Mouse (Mus musculus) effector memory CD4-positive, alpha-beta T cell, adult 5 months (primary cell): ENCODE data around the gene Slain2. TPM values are rescaled to one million over a fixed set of nuclear protein-coding genes. Genes with fewer than 3 reads are reported as not detected.

ENCODE experiments used
- polyA plus RNA-seq: library from polyadenylated mRNA; unstranded; fragments of 100-300 nt; shearing (Covaris generic); gene quantifications from one replicate; pipeline ENCODE4 v1.2.1, GENCODE M21; 2017

The Slain2 gene
- 85.0 TPM for polyA plus RNA-seq

DNA sequence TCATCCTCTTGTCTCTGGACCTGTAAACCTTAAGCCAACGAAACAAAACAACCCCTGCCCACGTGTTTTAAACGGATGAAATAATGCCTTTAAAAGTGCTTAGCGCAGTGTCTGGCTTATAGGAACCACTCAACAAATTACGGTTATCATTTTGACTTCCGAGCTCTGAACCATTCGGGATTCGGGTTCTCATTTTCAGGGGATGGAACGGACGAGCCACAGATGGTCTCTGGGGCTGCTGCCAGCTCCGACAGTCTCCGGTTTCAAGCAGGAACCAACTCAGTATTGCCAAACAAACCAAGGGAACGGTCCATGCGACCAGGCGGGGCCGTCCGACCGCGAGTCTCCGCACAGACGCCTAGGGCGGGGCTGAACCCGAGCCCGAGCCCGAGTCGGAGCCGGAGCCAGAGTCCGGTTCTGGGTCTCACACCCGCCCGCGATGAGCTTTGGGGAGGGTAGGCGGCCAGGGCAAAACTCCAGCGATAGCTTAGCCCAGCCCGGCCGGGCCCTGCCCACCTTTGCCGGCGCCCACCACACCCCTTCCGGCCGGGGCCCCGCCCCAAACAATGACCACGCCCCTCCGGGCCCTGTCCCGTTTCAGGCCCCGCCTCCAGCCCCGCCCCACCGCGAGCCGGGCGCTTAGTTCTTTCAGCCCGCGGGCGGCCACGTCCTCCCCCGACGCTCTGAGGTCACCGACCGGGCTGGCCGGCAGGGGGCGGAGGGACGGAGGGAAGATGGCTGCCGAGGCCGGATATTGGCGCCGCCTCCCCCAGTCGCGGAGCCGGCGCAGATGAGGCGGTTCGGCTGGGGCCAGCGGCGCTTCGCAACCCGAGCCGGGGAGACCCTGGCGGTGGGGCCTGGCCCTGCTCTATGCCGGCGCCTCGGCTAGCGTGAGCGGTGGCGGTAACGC, at the start of gene Slain2:
Slain2 (plus strand) TSS at position 657 of the 910 bp plus-strand sequence.

GRCm38 (mm10) chr5:72868091-72868875, 45.8 kb upstream of the Slain2 start, which contains the start of gene Tec:
TSS of gene Tec (minus strand) at chr5:72868483.

DNA sequence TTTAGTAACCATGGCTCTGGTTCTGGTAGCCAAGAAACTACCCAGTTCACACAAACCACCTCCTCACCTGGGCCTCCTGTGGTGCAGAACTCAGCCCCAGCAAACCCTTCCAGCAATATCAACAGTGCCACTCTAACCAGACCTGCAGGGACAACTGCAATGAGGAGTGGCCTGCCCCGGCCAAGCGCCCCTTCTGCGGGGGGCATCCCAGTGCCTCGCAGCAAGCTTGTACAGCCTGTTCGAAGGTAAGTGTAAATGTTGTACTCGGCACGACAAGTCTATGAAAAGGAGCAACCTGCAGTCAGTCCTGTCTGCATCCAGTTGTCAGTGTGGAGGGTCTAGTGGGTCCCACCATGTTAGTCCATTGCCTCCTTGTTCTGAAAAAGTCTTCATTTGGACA, 60.5 kb downstream of the Slain2 start, which contains the start of gene Gm10135:
Gm10135 (minus strand) TSS at position 101 of the 400 bp plus-strand sequence.

DNA sequence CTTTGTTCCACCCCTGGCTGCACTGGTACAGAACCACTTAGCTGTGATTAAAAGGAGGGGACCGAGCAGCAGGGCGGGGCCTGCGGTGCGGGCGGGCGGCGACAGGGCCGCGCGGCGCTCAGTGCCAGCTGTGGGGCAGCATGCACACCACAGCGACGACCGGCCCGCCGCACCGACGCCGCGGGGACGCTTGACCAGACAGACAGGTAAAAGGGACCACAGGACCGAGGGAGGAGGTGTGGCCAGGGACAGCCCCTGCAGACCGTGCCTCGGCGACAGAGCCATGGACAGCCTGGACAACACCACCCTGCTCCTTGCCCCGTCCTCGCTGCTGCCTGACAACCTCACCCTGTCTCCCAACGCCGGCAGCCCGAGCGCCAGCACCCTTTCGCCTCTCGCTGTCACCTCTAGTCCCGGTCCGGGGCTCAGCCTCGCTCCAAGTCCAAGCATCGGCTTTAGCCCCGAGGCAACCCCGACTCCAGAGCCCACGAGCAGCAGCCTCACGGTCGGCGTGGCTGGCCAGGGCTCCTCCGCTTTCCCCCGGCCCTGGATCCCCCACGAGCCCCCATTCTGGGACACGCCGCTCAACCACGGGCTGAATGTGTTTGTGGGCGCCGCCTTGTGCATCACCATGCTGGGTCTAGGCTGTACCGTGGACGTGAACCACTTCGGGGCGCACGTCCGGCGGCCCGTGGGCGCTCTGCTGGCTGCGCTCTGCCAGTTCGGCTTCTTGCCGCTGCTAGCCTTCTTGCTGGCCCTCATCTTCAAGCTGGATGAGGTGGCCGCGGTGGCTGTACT, 92.9 kb downstream of the Slain2 start, which contains the start of gene Slc10a4:
Slc10a4 (plus strand) TSS at position 100 of the 798 bp plus-strand sequence.

Other genes starting within 250 kb of the Slain2 start
- 120 TPM for gene Txk, start 161.5 kb upstream of the Slain2 start, polyA plus RNA-seq
- 10.2 TPM for gene Tec, start 45.8 kb upstream of the Slain2 start, polyA plus RNA-seq
- not detected for gene Gm10135, start 60.4 kb downstream of the Slain2 start, polyA plus RNA-seq
- 0.27 TPM for gene Slc10a4, start 92.6 kb downstream of the Slain2 start, polyA plus RNA-seq